Mouse (Mus musculus): Measurements from ENCODE around the gene Ubr2.

DNA sequence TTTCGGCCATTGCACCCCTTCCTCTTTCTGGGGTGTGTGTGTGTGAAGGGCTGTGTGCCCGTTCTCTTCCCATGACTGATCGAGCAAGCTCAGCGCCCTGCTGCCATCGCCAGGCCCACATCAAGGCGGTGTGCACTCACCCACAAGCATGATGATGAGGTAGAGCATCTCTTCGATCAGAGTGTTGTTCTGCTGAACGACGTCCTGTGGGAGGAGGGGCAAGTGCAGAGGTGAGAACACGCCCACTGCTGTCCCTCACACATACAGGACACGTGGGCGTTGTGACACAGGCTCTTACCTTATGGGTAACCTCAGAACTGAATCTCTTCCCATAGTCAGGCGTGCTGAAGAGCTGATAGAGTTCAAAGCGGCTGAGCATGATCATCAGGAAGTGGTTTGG lies 43.5 kb downstream of the Ubr2 start:
- TF ChIP-seq UBTF (IDR thresholded peaks at IDR 0.05; ENCODE audit: borderline replicate concordance, insufficient read depth, low read depth, low read length) (no peak), CTCF (IDR thresholded peaks at IDR 0.05 in 2 of 3, conservative IDR thresholded peaks at IDR 0.05 in 1 of 3; ENCODE audit: control insufficient read depth in 1 of 3, insufficient read depth in 1 of 3, low read depth in 2 of 3, low read length in 3 of 3, poor library complexity in 1 of 3, severe bottlenecking in 1 of 3) (no peak), MEF2A (IDR thresholded peaks at IDR 0.05; ENCODE audit: extremely low read depth, insufficient replicate concordance, low read depth, low read length, poor library complexity, severe bottlenecking) (no peak), ZC3H11A (IDR thresholded peaks at IDR 0.05; ENCODE audit: low read depth, low read length) (no peak), POLR2A (IDR thresholded peaks at IDR 0.05; ENCODE audit: control insufficient read depth in 1 of 2, insufficient read depth in 1 of 2, low read depth in 1 of 2, low read length in 2 of 2, poor library complexity in 1 of 2) (no peak), CHD2 (IDR thresholded peaks at IDR 0.05; ENCODE audit: low read length) (no peak)

Measured in MEL (cell line).